Mouse (Mus musculus): ENCODE results near the gene E2f2. TPM values are rescaled to one million over a fixed set of nuclear protein-coding genes. Genes with fewer than 3 reads are reported as not detected.
A peak's percentile ranks its signal among the peaks of the same experiment; 100 is the strongest.

E2f2 gene
- total RNA-seq, 1 experiment from 2014 or later = 4.1 TPM

DNA sequence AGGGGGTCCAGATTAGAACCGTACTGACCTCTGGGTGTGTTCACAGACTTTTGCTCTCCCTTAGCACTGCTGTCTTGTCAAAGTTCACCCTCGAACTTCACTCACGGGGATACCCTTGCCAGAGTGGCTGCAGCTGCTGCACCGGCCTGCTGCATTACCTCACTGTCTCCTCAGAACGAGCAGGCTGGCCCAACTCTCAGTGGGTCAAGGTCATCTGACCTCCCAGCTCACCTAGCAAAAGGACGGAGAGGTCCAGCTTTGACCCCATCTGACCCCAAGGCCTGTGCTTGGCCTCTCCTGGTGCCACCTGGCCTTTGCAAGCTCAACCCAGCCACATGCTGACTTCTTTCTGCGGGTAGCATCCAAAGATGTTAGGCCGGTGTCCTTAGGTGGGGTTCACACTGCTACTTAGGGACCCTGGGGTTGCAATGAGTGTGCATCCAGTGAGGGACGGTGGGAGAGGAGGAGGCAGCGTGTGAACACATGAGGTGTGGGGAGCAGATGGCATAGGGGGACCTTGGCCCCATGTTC is 3.9 kb downstream of the E2f2 start:
- no peak for DNase-seq

DNA sequence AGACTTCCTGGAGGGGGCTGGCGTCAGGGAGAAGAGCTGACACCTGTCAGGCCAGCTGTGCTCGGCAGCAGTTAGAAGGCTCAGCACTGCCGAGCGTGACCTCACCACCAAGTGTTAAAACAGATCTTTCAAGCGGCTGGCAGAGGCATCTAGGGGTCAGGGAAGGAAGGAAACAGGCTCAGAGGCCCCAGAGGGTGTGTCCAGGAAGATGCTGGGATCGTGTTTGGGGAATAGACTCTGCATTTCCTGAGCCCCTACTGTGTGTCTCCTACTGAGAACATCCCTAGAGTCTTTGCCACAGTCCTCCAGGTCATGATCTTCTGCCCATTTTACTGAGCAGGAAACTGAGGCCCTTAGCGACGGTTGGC is 5.0 kb downstream of the E2f2 start:
- DNase-seq = no peak

DNA sequence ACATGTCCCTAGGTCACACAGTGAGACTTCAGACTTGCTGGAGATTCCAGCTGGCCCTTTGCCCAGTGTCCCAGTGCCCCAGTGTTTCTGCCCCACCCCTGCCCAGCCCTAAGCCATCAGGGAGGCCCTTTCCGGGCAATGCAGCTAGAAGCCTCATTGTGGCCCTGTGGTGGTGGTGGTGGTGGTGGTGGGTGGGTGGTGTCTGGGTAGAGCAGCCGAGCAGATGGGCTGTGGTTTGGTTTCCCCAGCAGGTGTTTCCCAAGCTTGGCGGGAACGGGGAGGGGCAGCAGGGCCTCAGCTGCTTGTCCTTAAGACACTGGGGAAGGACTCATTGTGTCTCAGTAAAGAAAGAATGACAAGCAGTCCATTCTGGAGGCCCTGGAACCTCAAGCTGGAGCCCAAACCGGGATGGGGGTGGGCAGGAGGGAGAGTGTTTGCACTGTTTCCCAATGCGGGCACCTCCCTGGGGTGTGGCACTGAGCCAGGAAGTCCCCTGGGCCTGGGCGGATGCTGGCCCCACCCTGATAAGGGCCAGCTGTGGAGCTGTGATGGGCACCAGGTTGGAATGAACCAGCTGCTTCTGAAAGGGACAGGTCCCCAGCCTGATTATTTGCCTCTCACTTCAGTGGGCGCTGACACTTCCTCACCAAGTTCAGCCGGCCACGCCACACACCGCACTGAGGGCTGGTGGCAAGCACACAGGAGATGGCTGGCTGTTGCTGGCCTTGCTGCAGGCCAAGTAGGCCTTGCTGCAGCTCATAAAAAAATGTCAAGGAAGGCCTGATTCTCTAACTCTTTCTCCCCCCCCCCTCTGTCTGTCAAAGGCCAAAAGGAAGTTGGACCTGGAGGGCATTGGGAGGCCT is 5.6 kb downstream of the E2f2 start:
- peak; percentile 56 for DNase-seq

DNA sequence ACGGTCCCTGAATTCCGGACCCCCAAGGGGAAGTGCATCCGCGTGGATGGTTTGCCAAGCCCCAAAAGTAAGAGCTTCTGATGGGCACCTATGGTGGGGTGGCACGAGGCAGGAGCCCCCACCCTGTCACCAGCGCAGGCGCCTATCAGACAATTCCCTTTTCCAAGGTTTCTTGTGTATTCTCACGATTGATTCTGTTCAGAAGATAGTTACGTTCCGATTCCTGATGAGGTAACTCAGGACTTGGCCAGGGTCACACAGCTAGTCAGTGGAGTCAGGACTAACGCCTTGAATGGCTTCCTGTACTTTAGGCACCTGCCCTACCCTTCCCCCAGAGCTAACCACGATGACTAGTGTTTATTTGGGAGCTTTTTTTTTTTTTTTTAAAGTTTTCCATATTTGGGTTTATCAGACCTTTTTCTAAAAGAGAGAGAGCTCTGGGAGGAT is 6.3 kb downstream of the E2f2 start:
- DNase-seq = no peak

DNA sequence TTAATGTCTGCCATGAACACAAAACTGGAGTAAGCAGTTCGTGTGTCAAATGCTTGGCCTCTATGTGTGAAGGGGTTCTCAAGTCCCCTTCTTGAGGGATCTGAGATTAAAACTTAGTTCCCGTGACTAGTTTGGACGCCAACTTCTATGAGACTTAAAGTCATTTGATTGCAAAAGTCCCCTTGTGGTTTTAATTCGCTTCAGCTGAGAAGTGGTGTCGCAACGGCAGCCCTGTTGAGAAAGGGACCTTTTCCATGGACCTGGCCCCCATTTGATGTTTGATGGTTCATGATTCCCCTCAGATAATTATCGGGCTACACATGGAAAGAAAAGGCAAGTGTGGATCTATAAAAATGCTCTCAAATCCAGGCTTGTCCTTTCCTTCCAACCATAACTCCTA is 7.3 kb downstream of the E2f2 start:
- no peak for DNase-seq

DNA sequence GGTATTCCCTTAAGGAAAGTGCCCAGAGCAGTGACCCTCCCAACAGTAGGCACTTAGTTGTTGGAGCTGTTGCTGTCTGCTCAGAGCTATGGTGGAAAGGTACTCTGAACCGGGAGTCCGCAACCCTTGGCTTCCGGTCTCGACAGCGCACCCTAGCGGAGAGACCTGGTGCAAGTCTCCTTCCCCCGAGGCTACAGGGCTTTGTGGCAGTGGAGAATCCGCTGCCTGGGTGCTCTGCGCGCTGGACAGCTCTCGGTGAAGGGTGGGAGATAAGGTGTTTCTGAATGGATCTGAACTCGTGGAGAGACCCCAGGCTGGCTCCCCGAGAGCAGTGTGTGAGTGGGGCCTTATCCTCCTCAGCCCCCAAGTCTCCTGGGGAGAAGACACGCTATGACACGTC is 7.8 kb downstream of the E2f2 start:
- peak; percentile 89 for DNase-seq

DNA sequence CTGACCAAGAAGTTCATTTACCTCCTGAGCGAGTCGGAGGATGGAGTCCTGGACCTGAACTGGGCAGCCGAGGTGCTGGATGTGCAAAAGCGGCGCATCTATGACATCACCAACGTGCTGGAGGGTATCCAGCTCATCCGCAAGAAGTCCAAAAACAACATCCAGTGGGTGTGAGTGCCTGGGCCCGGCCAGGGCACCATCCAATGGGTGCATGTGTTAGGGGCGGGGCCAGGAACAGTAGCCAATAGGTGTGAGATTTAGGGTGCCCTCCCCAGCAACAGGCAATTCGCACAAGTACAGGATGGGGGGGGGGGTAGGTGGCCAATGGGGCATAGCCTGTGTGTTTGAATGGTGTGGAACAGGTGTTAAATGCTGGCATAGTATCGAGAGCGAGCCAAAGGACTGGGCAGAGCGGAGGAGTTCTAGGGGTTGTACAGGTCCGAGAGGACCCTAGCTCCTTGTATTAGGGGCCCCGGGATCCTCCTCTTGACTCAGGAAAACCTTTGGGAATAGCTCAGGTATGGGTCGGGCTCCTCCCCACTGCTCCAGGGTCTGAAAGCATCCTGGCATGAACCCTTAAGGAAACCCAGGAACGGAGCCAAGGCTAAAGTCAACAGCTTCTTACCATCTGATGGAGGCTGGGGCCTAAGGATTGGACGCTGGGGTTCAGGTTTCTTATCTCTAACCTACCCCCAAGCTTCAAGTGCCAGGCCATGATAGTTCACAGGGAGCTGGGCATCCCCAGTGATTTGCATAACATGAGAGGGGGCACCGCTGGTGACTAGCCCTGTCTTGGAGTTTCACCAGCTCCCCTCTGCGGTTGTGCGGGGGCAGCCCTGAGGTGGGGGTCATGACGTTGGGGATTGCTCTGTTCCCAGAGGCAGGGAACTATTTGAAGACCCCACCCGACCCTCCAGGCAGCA is 8.5 kb downstream of the E2f2 start:
- DNase-seq = peak; percentile 87

DNA sequence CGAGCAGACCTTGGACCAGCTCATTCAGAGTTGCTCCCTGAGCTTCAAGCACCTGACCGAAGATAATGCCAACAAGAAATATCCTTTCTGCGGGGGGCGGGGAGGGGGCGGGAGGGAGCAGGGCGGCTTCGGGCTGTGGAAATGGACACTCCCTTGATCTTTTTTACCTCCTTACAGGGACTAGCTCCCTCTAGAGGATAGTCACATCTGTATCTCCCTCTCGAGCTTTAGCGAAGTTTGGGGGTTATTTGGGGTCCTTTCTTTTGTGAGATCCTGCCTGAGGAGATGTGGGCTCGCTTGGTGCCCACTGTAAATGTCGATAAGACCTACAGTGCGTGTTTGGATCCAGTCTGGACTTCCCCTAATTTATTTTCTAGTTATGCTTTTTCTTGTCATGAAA is 9.2 kb downstream of the E2f2 start:
- DNase-seq = no peak

DNA sequence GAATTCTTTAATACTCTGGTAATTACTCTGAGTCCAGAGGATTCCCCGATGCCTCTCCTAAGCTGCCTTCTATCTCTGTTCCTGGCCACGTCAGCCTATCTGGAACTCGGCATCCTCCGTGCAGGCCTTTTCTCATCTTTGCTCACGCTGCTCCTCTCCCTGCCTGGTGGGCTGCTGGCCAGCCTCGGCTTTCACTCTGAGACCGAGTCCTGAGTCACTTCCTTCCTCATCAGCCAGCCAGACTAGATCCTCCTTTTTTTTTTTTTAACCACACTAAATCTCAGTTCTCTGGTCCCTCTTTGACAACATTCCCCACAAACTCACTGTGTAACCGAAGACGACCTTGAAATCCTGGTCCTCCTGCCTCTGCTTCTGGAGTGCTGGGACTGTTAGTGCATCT is 13.2 kb downstream of the E2f2 start:
- DNase-seq = peak; percentile 62

DNA sequence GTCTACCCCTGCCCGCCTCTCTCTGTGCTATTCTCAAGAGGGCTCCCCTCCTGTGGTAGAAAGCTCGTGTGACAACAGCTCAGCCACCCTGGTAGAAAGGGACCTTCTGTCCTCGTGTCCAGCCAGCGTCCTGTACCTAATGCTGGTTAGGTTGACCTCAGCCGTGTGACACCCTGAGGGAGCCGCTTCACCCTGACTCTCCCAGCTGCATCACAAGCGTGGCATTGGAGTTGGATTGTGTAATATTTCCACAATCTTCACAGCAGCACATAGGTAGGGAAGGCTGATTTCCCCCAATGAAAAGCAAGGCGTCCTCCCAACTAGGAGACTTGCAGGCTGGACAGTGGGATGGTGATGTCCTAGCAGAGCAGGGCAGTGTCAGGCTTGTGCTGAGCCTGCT is 14.1 kb downstream of the E2f2 start:
- DNase-seq = no peak

DNA sequence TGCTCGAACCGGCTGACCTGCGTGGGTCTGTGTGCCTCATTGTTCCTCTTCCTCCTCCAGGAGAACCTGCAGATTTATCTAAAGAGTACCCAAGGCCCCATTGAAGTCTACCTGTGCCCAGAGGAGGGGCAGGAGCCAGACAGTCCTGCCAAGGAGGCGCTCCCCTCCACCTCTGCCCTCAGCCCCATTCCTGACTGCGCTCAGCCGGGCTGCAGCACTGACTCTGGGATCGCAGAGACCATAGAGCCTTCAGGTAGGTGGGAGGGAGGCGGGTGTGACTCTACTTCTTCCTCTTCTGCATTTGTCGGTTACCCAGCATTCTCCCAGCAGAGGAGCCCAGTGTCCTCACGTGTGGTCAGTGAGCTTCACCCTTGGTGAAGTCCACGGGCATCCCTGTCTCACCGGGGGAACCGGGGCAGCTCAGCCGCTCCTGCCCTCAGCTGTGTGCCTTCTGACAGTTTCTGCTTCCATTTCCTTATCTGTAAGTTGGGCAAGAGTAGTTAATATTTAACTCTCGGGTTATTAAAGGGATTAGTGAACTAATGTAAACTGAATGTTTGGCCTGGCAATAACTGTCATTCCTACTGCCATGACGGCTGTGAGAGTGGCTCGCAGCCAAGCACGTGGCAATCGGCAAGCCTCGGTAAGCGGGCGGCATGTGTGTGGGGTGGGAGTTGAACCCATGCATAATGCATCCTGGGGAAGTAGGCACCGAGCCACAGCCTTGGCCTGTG is 14.7 kb downstream of the E2f2 start:
- no peak for DNase-seq

DNA sequence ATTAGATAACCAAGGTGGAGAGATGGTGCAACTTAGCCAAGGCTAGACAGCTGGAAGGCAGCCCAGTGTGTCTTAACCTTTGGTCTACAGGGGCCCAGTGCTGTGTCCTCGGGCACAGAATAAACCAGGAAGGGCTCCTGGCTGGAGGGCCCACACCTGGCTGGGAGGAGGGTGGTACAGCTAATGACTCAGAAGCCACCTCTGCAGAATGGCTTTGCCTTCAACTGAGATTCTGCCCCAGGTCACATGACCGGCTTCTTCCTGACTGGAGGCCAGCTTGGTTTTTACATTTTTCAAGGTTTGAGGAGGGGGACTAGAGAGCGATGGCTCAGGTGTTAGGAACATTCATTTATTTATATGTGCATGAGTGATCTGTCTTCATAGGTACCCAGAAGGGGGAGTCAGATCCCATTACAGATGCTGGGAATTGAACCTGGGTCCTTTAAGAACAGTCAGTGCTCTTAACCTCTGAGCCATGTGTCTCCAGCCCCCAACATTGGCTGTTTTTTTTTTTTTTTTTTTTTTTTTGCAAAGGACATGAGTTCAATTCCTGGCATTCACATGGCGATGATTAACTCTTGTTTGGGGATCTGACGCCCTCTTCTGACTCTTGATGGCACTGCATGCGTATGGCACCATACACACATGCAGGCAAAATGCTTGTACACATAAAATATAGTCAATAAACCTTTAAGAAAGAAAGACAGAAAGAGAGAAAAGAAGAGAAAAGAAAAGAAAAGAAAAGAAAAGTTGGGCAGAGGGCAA is 17.0 kb downstream of the E2f2 start:
- no peak for DNase-seq

DNA sequence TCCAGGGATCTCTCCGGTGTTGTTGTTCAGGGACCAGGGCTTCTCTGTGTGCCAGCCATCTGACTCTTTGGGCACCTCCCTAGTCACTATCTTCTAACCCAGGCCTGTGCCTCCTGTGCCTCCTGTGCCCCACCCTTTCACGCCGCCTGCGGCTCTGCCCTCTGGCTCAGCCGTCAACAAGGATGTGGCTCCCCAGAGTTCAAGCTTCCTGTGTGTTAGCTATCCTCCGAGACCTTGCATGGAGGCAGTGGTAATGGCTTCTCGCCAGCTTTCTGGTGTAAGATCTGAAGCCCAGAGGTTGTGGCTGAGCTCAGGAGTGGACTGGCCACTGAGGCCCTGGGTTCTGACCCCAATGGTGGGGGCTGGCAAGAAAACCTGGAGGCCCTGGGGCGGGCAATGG is 17.7 kb downstream of the E2f2 start:
- no peak for DNase-seq

DNA sequence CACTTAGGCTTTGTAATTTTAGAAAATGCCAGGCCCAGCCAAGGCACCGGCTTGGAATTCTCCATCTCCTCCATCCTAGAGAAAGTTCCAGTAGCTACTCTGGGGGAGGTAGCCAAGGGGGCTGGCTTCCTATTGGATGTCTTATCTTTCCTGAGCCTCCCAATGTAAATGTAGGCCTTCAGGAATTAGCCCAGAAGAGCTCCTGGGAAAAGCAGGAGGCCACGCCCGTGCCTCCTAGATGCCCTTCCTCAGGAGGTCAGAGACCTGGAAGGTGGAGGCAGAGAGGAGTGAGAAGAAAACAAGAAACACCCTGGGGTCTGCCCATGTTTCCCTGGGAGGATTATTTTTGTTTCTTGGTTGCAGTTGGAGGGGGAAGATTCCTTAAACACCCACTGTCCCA is 21.4 kb downstream of the E2f2 start:
- DNase-seq = no peak

DNA sequence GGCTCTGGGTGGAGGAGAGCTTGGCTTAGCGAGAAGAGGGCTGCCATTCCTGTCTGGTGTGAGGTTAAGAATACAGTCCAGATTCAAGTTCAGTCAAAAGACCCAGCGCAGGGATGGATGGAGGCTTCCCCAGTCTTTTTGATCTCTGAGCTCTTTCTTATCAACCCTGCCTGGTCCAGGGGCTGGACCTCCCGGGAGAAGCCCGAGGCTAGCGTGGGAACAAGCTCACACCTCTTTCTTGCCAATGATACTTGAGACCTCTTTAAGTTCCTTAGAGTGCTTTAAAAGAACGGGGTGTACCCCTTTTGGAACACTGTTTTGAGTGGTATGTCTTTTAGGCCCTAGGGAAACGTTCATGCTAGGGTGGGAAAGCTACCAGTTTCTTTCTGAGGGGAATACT is 22.8 kb downstream of the E2f2 start:
- no peak for DNase-seq

DNA sequence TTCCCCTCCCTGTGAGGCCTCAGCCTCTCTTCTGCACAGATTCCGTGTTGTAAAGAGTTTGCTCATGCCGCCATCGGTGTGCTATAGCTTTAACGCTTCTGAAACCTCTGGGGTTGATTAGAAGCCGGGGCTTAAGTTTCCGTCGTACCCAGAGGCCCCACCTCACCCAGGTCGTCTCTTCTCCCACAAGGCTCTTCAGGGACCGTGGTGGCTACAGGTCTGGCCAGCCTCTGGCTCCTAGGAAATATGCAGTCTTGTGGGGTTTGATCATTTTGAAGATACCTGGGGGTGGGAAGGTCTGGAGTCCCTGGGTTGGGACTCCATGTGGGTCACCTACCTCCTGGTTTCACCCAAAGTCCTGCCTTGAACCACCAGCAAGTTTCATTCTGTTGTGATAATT is 23.4 kb downstream of the E2f2 start:
- no peak for DNase-seq

DNA sequence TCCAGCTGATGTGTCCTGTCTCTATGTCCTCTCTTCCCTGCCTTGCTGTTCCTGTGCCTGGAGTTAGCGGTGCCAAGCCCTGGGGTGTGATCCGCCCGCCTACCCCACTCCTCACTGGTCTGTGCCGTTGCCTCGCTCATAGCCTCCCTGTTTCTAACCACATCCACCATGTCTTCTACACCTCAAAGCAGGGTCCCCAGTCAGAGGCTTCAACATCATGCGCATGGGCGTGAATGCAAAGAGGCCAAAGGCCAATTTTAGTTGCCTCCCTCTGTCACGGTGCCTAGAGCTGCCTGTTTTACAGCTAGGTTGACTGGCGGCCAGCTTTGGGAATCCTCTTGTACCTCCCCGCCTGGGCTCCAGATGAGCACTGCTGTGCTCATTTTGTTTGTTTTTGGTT is 24.0 kb downstream of the E2f2 start:
- no peak for DNase-seq

DNA sequence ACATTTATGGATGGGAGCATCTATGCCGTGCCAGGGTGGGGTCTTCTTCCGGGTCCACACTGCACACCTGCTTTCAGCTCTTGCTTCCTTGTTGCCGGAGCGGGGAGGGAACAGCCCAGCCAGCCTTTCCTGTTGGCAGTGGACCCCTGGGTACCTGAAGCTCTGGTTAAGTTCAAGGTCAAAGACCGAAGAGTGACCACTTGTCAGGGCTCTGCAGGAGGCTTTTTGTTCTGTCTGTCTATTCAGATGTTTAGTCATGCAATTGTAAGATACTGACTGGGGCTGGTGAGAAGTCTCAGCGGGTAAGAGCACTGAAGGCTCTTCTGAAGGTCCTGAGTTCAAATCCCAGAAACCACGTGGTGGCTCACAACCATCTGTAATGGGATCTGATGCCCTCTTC is 26.7 kb downstream of the E2f2 start:
- no peak for DNase-seq

DNA sequence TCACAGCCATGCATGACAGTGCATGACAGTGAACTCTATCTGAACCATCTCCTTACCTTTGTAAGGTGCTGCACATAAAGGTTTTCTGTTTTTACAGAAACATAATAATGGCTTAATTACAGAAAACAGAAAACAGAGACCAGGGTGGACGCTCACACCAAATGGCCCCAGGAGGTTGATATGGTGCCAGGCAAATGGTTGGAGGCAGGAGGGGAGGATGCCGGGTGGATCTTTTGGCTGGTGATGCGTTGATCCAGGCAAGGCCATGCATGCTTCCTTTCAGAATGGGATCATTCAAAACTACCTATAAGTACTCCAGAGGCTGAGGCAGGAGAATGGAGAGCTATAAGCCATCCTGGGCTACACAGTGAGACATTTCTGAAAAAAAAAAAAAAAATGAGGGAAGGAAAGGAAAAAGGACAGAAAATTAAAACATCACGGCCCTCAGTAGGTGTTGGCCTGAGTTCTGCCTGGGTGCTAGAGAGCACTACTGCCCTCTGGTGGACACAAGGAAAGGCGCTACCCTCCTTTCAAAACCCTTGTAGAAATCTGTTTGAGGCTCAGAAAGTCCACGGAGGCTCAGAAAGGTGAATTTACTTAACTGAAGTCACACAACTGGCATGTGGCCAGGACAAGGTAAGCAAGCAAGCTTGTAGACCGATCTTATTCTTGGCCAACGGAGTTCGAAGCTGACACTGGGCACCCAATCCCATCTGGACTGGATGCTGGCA is 27.5 kb downstream of the E2f2 start:
- DNase-seq = peak; percentile 27

DNA sequence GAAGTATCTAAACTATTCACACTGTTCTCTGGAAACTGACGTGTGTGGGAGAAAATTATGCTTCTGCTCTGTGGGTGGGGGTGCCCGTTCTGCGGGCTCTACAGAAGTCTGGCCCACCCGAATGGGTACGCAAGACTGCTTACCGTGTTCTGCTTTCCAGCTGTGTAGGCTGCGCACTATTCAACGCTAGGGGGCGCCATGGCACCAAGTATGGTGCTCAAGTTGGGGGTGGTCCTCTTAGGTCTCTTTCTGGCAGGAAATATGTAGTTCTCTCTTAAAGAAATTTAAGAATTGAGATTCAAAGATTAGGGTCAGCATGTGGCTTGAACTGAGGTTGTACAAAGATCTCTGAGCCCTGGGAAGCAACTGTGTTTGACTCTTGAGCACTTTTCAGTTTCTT is 30.3 kb downstream of the E2f2 start:
- DNase-seq = peak; percentile 75

DNA sequence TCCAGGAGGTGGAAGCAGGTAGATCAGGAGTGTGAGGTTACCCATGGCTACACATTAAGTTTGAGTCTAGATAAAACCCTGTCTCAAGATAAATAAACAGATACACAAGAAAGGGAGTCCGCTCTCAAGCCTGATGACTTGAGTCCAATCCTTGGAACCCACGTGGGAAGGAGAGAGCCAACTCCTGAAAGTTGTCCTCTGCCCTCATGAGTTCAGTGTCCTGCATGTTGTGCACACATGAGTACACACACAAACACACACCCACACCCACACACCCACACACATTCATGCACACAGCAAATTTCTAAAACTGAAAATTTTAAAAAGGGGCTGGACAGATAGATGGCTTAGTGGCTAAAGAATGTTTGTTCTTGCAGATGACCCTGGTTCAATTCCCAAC is 32.6 kb downstream of the E2f2 start:
- no peak for DNase-seq

Measured in adrenal gland, postnatal 25 days (tissue).